Mouse (Mus musculus) forebrain, embryonic 10.5 days (tissue): ENCODE measurements around the gene Olfr220. TPM values are rescaled to one million over a fixed set of nuclear protein-coding genes. Genes with fewer than 3 reads are reported as not detected.

Experiments used
- polyA plus RNA-seq: library from polyadenylated mRNA; unstranded; fragments of >200 nt; fragmentation: Nextera tagmentation; extraction: Ambion mirVana; gene quantifications from 2 replicates; pipeline ENCODE4 v1.2.1, GENCODE M21; 2016

The Olfr220 gene
- polyA plus RNA-seq, 1 experiment from 2014 or later, result not detected

Other genes with a start within 250 kb of the Olfr220 start
- gene Olfr419, start 190.0 kb upstream of the Olfr220 start, polyA plus RNA-seq, result not detected in 2 replicates
- not detected in 2 replicates for gene Mptx1, start 111.6 kb upstream of the Olfr220 start, polyA plus RNA-seq
- not detected in 2 replicates for gene Olfr417, start 77.0 kb upstream of the Olfr220 start, polyA plus RNA-seq
- not detected in 2 replicates for gene Olfr248, start 51.0 kb upstream of the Olfr220 start, polyA plus RNA-seq
- gene Olfr414, start 18.0 kb upstream of the Olfr220 start, polyA plus RNA-seq, result not detected in 2 replicates
- 3.3 and 4.1 TPM in 2 replicates for gene Fmn2, start 59.7 kb downstream of the Olfr220 start, polyA plus RNA-seq